ENCODE assay signal across 9 mouse cellular contexts in the genomic region with DNA sequence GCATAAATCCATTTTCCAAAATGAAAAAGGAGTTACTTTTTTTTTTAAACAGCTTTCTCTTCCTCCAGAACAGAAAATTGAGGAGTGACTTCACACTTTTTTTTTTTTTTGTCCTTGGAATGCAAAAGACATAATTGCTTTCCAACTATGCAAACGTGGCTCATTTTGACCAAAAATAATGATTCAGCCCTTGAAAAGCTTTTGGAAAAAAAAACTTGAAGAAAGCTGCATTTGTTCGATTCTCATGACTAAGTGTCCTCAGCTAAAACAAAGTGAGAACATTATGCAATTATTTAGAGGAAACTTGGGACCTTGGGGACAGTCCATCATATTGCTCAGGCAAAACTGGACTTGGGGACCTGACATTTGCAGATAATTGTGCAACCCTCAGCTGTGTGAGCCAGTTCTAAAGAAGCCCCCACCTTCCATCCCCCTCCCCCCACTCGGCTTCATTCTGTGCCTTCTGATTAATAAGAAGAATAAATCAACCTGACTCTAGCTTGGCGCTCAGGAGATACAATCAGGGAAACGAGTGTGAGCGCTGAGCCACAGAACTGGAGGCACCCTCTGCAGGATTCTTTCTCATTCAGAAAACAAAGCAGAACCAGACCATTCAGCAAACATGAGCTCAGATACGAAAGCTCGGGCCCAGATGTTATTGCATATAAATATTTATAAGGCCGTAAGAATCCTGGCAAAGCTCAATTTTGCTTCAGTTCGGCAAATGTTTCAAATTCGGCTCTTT.
DNase-seq lines count a peak whose midpoint lies in the region; ATAC-seq and TF ChIP-seq lines count a peak whose summit lies in the region.
"Had no signal": no experiment of that assay in that cellular context is flagged by ENCODE, and none has a peak within 500 bp of the region (broad histone marks: within the 10 kb centered on the region; RNA-seq: fewer than 3 reads in every experiment).

No protein-coding gene starts in this region.

- no peak overlapping the region for H3K9ac ChIP-seq in intestine, embryonic 14.5 days (ENCODE audit: low read length)
- no peak overlapping the region for H3K9ac ChIP-seq in intestine, embryonic 16.5 days (ENCODE audit: low read depth, low read length)
- H3K9ac ChIP-seq in kidney, embryonic 14.5 days (ENCODE audit: low read depth, low read length): no peak overlapping the region
- H3K9ac ChIP-seq in stomach, postnatal 0 days (ENCODE audit: low read length): no peak overlapping the region

- WGBS in intestine, embryonic 14.5 days: 36% methylated on average over 11 of the region's 11 CpGs
- 43% methylated on average over 11 of the region's 11 CpGs for WGBS in intestine, embryonic 16.5 days
- WGBS in midbrain, embryonic 10.5 days: 65% methylated on average over 11 of the region's 11 CpGs
- 51% methylated on average over 11 of the region's 11 CpGs for WGBS in kidney, embryonic 14.5 days
- WGBS in stomach, postnatal 0 days: 31% methylated on average over 11 of the region's 11 CpGs

- H3K27ac ChIP-seq in intestine, embryonic 14.5 days (ENCODE audit: low read depth): no peak overlapping the region
- H3K27ac ChIP-seq in intestine, embryonic 16.5 days (ENCODE audit: low read length): no peak overlapping the region
- peak overlapping the region; percentile 65; the same call in 1 of the 2 replicates for H3K27ac ChIP-seq in midbrain, embryonic 10.5 days (replicated peaks)
- no peak overlapping the region for H3K27ac ChIP-seq in kidney, embryonic 14.5 days (ENCODE audit: low read depth, low read length)
- no peak overlapping the region for H3K27ac ChIP-seq in stomach, postnatal 0 days (replicated peaks)

- H3K4me2 ChIP-seq in intestine, embryonic 14.5 days (ENCODE audit: low read length): no peak overlapping the region
- no peak overlapping the region for H3K4me2 ChIP-seq in intestine, embryonic 16.5 days (ENCODE audit: low read depth, low read length)
- H3K4me2 ChIP-seq in kidney, embryonic 14.5 days (replicated peaks; ENCODE audit: low read depth, low read length): no peak overlapping the region
- no peak overlapping the region for H3K4me2 ChIP-seq in stomach, postnatal 0 days (replicated peaks; ENCODE audit: low read depth)

- no peaks in the 10 kb centered on the region for H3K36me3 ChIP-seq in intestine, embryonic 14.5 days (ENCODE audit: control insufficient read depth, insufficient read depth, low read length)
- H3K36me3 ChIP-seq in intestine, embryonic 16.5 days (ENCODE audit: control insufficient read depth, insufficient read depth, low read length): no peaks in the 10 kb centered on the region
- H3K36me3 ChIP-seq in midbrain, embryonic 10.5 days: no peaks in the 10 kb centered on the region
- no peaks in the 10 kb centered on the region for H3K36me3 ChIP-seq in kidney, embryonic 14.5 days (ENCODE audit: control insufficient read depth, insufficient read depth, low read length)
- H3K36me3 ChIP-seq in stomach, postnatal 0 days (ENCODE audit: control insufficient read depth, insufficient read depth, low read length): no peaks in the 10 kb centered on the region
- H3K36me3 ChIP-seq: G1E had no signal

- no peak for TF ChIP-seq CTCF in stomach, postnatal 0 days (IDR thresholded peaks at IDR 0.05; ENCODE audit: low read depth)

- H3K27me3 ChIP-seq in intestine, embryonic 14.5 days (replicated peaks; ENCODE audit: control insufficient read depth, insufficient read depth, low read length): no peaks in the 10 kb centered on the region
- H3K27me3 ChIP-seq in intestine, embryonic 16.5 days (replicated peaks; ENCODE audit: control insufficient read depth, insufficient read depth, low read length): no peaks in the 10 kb centered on the region
- H3K27me3 ChIP-seq in midbrain, embryonic 10.5 days (ENCODE audit: low read depth, poor library complexity, severe bottlenecking): no peaks in the 10 kb centered on the region
- no peaks in the 10 kb centered on the region for H3K27me3 ChIP-seq in kidney, embryonic 14.5 days (ENCODE audit: control insufficient read depth, insufficient read depth, low read length)
- no peaks in the 10 kb centered on the region for H3K27me3 ChIP-seq in stomach, postnatal 0 days (ENCODE audit: control insufficient read depth, insufficient read depth, low read length)

- DNase-seq in intestine, embryonic 14.5 days (ENCODE audit: low spot score): peak; percentile 50
- peak; percentile 51 to 52 for DNase-seq in adrenal gland, postnatal 36 days
- peak; percentile 47 to 63 for DNase-seq in heart, adult 9 months (ENCODE audit: low spot score in 2 of 2)
- DNase-seq in midbrain, embryonic 10.5 days (ENCODE audit: low spot score): no peak
- DNase-seq in natural killer cell, adult 2 months (ENCODE audit: low spot score in 2 of 2): no peak
- DNase-seq in stomach, postnatal 0 days (ENCODE audit: low spot score): no peak

- H3K9me3 ChIP-seq in intestine, embryonic 14.5 days (ENCODE audit: control insufficient read depth, low read length): no peaks in the 10 kb centered on the region
- H3K9me3 ChIP-seq in intestine, embryonic 16.5 days (ENCODE audit: control insufficient read depth, low read length): no peaks in the 10 kb centered on the region
- H3K9me3 ChIP-seq in midbrain, embryonic 10.5 days (replicated peaks): no peaks in the 10 kb centered on the region
- no peaks in the 10 kb centered on the region for H3K9me3 ChIP-seq in kidney, embryonic 14.5 days (ENCODE audit: control insufficient read depth, low read length)
- no peaks in the 10 kb centered on the region for H3K9me3 ChIP-seq in stomach, postnatal 0 days (ENCODE audit: control insufficient read depth, low read length)

- TF ChIP-seq EP300 in stomach, postnatal 0 days (optimal IDR thresholded peaks at IDR 0.05): no peak

- ATAC-seq in intestine, embryonic 14.5 days (replicated peaks; ENCODE audit: low FRiP score, low TSS enrichment, low read depth): no peak
- no peak for ATAC-seq in intestine, embryonic 16.5 days
- ATAC-seq in kidney, embryonic 14.5 days (ENCODE audit: low FRiP score, low TSS enrichment): no peak
- no peak for ATAC-seq in stomach, postnatal 0 days (ENCODE audit: low FRiP score, low TSS enrichment)

- no peak overlapping the region for H3K4me3 ChIP-seq in intestine, embryonic 14.5 days (ENCODE audit: low read depth, low read length)
- H3K4me3 ChIP-seq in intestine, embryonic 16.5 days (ENCODE audit: low read length): no peak overlapping the region
- H3K4me3 ChIP-seq in midbrain, embryonic 10.5 days: no peak overlapping the region
- no peak overlapping the region for H3K4me3 ChIP-seq in kidney, embryonic 14.5 days (ENCODE audit: low read length)
- no peak overlapping the region for H3K4me3 ChIP-seq in stomach, postnatal 0 days (ENCODE audit: low read depth, low read length)

- H3K4me1 ChIP-seq in intestine, embryonic 14.5 days (replicated peaks; ENCODE audit: control insufficient read depth, insufficient read depth, low read length): no peaks in the 10 kb centered on the region
- H3K4me1 ChIP-seq in intestine, embryonic 16.5 days (ENCODE audit: control insufficient read depth, insufficient read depth, low read length): 0 out of 2 replicates have a peak, but pooled peaks cover 2% of the 10 kb centered on the region
- peaks cover 25% of the 10 kb centered on the region for H3K4me1 ChIP-seq in midbrain, embryonic 10.5 days
- H3K4me1 ChIP-seq in kidney, embryonic 14.5 days (ENCODE audit: control insufficient read depth, insufficient read depth, low read length): no peaks in the 10 kb centered on the region
- no peaks in the 10 kb centered on the region for H3K4me1 ChIP-seq in stomach, postnatal 0 days (replicated peaks; ENCODE audit: control insufficient read depth, insufficient read depth)

Comparison
In these comparisons a context has a peak if more than half of its experiments do, and no peak if none do; other contexts are left out.
1. DNase-seq: peak in intestine, embryonic 14.5 days (single experiment), adrenal gland, postnatal 36 days (2 of 2) and heart, adult 9 months (2 of 2); none in midbrain, embryonic 10.5 days (single experiment), natural killer cell, adult 2 months (0 of 2) and stomach, postnatal 0 days (single experiment).